Mouse (Mus musculus) liver, embryonic 14.5 days (tissue): ENCODE measurements around the gene Tmem63b.

Source experiments
- CTCF ChIP-seq: IDR thresholded peaks from 2 replicates; pipeline ENCODE4 v1.5.1; 2016; ENCODE audit warnings: antibody characterized with exemption, low read depth, control low read depth
- EP300 ChIP-seq: IDR thresholded peaks from 2 replicates; pipeline ENCODE4 v1.6.1; 2016; ENCODE audit warnings: antibody characterized with exemption, low read depth

GRCm38 (mm10) chr17:45730696-45731095 is 44.0 kb upstream of the Tmem63b start:
- no peak for TF ChIP-seq CTCF
- no peak for TF ChIP-seq EP300
